Mouse (Mus musculus) liver, postnatal 0 days (tissue): ENCODE data around the gene C1qtnf7. TPM values are rescaled to one million over a fixed set of nuclear protein-coding genes. Genes with fewer than 3 reads are reported as not detected.
A peak's percentile ranks its signal among the peaks of the same experiment; 100 is the strongest.

ENCODE experiments used
- ATAC-seq: fragments of 200-750 bp; cut with Nextera tagmentation; 2 replicates; pipeline ENCODE4 v1.8.0; 2017; ENCODE audit warnings: mild to moderate bottlenecking, moderate library complexity
- DNase-seq: peaks from one replicate; pipeline ENCODE4 v3.0.0-alpha.2; 2016
- H3K27ac ChIP-seq: fragments of 300-500 bp; sonication (generic); 2 replicates; pipeline ENCODE4 v1.5.1; 2014; ENCODE audit warnings: antibody characterized with exemption, moderate library complexity, mild to moderate bottlenecking, low read depth
- H3K27me3 ChIP-seq: fragments of 300-500 bp; sonication (generic); 2 replicates; pipeline ENCODE4 v1.6.1; 2014; ENCODE audit warnings: low read length, control low read depth, mixed read lengths; ENCODE audit not compliant: insufficient read depth
- H3K36me3 ChIP-seq: fragments of 300-500 bp; sonication (generic); replicated peaks from 2 replicates; pipeline ENCODE4 v1.6.1; 2014; ENCODE audit warnings: mild to moderate bottlenecking, control low read depth, low read length, moderate library complexity, mixed read lengths; ENCODE audit not compliant: insufficient read depth
- H3K4me1 ChIP-seq: fragments of 300-500 bp; sonication (generic); 2 replicates; pipeline ENCODE4 v1.6.1; 2014; ENCODE audit warnings: antibody characterized with exemption, mild to moderate bottlenecking, control low read depth; ENCODE audit not compliant: insufficient read depth
- H3K4me2 ChIP-seq: fragments of 300-500 bp; sonication (generic); 2 replicates; pipeline ENCODE4 v1.6.1; 2014; ENCODE audit warnings: low read depth, mild to moderate bottlenecking, low read length, moderate library complexity, mixed read lengths
- H3K4me3 ChIP-seq: fragments of 300-500 bp; sonication (generic); 2 replicates; pipeline ENCODE4 v1.5.1; 2014; ENCODE audit warnings: low read depth, low read length
- H3K9ac ChIP-seq: fragments of 300-500 bp; sonication (generic); replicated peaks from 2 replicates; pipeline ENCODE4 v1.6.1; 2014; ENCODE audit warnings: mild to moderate bottlenecking, moderate library complexity
- H3K9me3 ChIP-seq: fragments of 300-500 bp; sonication (generic); 2 replicates; pipeline ENCODE4 v1.6.1; 2016; ENCODE audit warnings: mild to moderate bottlenecking, control low read depth, low read length, mixed read lengths
- CTCF ChIP-seq: sonication (generic); IDR thresholded peaks from 2 replicates; pipeline ENCODE4 v1.5.1; 2016; ENCODE audit warnings: antibody characterized with exemption, low read depth
- EP300 ChIP-seq: IDR thresholded peaks from 2 replicates; pipeline ENCODE4 v1.6.1; 2016; ENCODE audit warnings: antibody characterized with exemption, low read depth, mild to moderate bottlenecking
- WGBS: fragments of 180-500 bp; shearing (Covaris S2); extraction: QIAGEN DNeasy Blood & Tissue Kit; methylation state at CpG from one replicate; pipeline ENCODE4 v1.1.7; 2014; ENCODE audit not compliant: insufficient replicate concordance; 5-methylcytosine and 5-hydroxymethylcytosine counted together
- polyA plus RNA-seq: library from polyadenylated mRNA; unstranded; fragments of >200 nt; fragmentation: Nextera tagmentation; extraction: Ambion mirVana; gene quantifications from 2 replicates; pipeline ENCODE4 v1.2.1, GENCODE M21; 2015

Gene C1qtnf7
- polyA plus RNA-seq, 1 experiment from 2014 or later, result 1.7 TPM

DNA sequence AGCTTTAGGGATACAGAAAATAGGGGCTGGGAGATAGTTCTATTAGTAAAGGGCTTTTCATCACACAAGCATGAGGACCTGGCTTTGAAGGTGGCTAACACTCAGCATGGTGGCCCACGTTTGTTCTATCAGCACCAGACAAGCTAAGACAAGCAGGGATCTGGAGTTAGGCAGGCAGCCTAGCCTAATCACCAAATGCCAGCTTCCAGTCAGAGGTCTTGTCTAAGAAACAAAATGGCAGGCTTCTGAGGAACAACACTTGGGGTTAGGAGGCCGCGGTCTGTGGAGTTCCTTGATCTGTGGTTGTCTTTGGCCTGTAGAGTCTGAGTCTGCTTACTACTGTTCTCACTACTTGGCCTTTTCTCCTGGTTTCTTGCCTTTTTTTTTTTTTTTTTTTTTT, 146.2 kb downstream of the C1qtnf7 start:
- no peak for ATAC-seq
- WGBS, result 88% methylated on average over 3 of the region's 3 CpGs
- no peak overlapping the region for H3K9ac ChIP-seq
- TF ChIP-seq EP300 (no peak), CTCF (no peak)
- no peak overlapping the region for H3K4me3 ChIP-seq
- H3K4me1 ChIP-seq, result no peaks in the 10 kb centered on the region
- peak overlapping the region; percentile 71; the same call in 1 of the 2 replicates for H3K4me2 ChIP-seq
- no peak overlapping the region for H3K27ac ChIP-seq
- DNase-seq, result no peak
- no peaks in the 10 kb centered on the region for H3K36me3 ChIP-seq
- H3K9me3 ChIP-seq, result no peaks in the 10 kb centered on the region
- no peaks in the 10 kb centered on the region for H3K27me3 ChIP-seq

DNA sequence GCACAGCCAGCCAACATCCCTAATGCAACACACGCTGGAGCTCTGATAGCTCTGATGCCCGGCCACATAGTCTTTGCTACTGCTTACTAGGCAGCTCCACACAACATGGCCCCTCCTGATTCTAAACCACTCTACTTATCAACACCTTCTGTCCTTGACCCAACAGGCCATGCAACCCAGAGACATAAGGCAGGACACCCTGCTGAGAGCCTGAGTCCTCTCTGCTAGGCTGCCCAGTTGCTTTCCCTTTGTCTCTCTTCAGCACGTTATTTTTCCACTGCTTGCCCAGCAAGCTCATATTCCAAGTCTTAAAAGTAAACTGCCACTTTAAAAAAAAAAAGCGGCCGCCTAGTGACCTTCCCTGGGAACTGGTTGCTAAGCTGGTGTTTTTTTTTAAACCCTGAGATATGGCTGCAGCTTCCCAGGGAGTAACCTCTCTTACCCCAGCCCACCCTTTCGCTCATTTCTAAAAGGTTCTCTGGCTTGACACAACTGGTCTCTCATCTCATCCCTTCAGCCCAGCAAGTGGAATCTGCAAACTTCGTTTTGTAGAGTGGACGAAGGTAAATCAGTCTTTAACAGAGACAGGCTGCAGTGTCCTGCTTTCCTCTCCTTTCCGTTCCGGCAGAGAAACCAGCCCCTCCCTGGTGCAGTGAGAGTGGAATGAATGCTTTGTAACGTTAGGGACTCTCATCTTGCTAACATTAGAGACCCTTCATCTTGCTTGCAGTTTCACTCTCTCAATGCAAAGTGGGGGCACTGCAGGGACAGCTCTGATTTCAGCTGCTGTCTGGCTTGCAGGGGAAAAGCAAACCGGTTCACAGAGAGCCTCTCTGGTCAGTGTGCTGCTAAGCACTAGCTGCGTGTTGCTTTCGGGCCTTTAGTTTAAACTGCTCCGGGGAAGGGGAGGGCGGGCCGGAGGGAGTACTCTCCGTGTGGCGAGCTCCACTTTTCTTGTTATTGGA, 146.9 kb downstream of the C1qtnf7 start, which contains the start of gene Cc2d2a:
TSS of gene Cc2d2a (plus strand) at position 350 of the 965 bp plus-strand sequence.
- no peaks in the 10 kb centered on the region for H3K4me1 ChIP-seq
- H3K27ac ChIP-seq, result peak within 1 kb of the TSS; percentile 59
- peak within 1 kb of the TSS; percentile 71 for H3K4me2 ChIP-seq
- ATAC-seq, result no peak
- no peaks in the 10 kb centered on the region for H3K27me3 ChIP-seq
- no peak for TF ChIP-seq EP300
- no peak for TF ChIP-seq CTCF
- peak within 1 kb of the TSS; percentile 49; the same call in 1 of the 2 replicates for H3K9ac ChIP-seq
- H3K4me3 ChIP-seq, result peak within 1 kb of the TSS; percentile 46
- 11% methylated on average over 19 of the region's 19 CpGs for WGBS
- no peaks in the 10 kb centered on the region for H3K9me3 ChIP-seq
- no peaks in the 10 kb centered on the region for H3K36me3 ChIP-seq
- DNase-seq, result peak; percentile 17

DNA sequence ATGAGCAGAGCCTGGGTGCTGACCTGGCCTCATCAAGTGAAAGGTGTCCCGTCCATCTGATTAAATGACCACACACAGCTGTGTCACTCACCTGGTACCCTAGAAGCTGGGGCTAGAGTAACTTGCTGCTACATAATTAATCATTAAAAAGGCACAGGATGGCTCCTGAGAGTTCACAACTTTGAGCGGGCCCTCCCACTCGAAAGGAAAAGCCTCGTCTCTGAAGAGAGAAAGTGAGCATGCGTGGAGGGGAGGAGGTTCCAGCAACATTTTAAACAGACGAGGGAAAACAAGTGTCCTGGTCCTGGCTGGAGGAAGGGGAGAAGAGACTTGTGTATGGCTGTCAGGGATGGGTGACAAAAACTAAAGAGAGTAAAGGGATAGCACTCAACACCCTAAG, 148.2 kb downstream of the C1qtnf7 start:
- Histone ChIP-seq H3K4me2 (peak overlapping the region; percentile 48), H3K9me3 (no peaks in the 10 kb centered on the region), H3K27me3 (no peaks in the 10 kb centered on the region), H3K36me3 (no peaks in the 10 kb centered on the region), H3K9ac (no peak overlapping the region), H3K4me1 (no peaks in the 10 kb centered on the region), H3K27ac (no peak overlapping the region), H3K4me3 (no peak overlapping the region; the same call in 1 of the 2 replicates)
- no peak for ATAC-seq
- WGBS, result 42% methylated on average over 6 of the region's 6 CpGs
- TF ChIP-seq CTCF, result no peak
- TF ChIP-seq EP300, result no peak
- no peak for DNase-seq

DNA sequence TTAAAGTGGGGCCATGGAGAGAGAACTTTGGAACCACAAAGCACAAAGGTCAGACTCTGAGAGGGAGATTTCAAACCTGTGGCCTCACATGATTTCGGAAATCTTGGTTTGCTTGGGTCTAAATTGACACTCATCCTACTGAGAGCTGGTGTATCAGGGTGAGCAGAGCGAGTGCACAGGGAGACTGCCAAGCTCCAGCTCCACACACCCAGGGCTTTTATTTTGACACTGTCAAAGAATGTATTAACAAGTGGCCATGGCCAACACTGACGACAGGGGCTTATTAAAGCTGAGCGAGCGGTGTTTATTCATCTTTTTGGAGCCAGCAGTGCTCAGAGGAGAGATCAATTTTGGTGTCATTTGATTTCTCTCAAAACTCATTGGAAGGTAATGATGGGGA, 149.8 kb downstream of the C1qtnf7 start:
- DNase-seq, result no peak
- Histone ChIP-seq H3K36me3 (no peaks in the 10 kb centered on the region), H3K4me1 (no peaks in the 10 kb centered on the region), H3K27me3 (no peaks in the 10 kb centered on the region), H3K9me3 (no peaks in the 10 kb centered on the region), H3K4me2 (no peak overlapping the region), H3K9ac (no peak overlapping the region), H3K4me3 (no peak overlapping the region), H3K27ac (no peak overlapping the region)
- TF ChIP-seq EP300 (no peak), CTCF (no peak)
- no peak for ATAC-seq
- WGBS, result 49% methylated on average over 5 of the region's 5 CpGs

Other genes starting within 250 kb of the C1qtnf7 start
- 0.82 and 1.00 TPM in 2 replicates for gene Cc2d2a, start 146.8 kb downstream of the C1qtnf7 start, polyA plus RNA-seq